Mouse (Mus musculus) cerebellum, adult 18-20 months (tissue): Measurements from ENCODE around the gene Klhl7.
A peak's percentile ranks its signal among the peaks of the same experiment; 100 is the strongest.
"Not testable (repeated sequence)": the region's sequence is repeated elsewhere in the genome, so short reads cannot be mapped to it uniquely, and the experiment has no call there.

Experiments used
- DNase-seq, 2 experiments: peaks; one replicate each; pipeline ENCODE4 v3.0.0; 2021

The Klhl7 gene

DNA sequence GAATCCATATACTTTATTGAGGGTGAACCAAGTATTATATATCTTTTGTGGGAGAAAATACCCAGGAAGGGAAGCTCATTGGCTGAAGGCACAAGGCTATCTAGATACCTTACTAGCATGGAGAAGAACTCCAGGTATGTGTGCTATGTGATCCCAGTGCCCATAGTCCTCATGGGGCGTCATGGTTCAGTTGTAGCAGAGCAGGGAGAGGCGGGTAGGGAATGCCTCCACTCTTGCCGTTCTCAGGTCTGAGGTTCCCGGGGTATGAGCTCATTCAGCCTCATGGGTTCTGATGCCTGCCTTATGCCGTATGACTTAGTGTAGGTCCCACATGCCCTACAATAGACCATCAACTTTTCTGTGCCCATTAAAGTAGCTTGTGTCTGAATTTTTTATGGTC is 4.5 kb upstream of the Klhl7 start:
- no peak for DNase-seq

DNA sequence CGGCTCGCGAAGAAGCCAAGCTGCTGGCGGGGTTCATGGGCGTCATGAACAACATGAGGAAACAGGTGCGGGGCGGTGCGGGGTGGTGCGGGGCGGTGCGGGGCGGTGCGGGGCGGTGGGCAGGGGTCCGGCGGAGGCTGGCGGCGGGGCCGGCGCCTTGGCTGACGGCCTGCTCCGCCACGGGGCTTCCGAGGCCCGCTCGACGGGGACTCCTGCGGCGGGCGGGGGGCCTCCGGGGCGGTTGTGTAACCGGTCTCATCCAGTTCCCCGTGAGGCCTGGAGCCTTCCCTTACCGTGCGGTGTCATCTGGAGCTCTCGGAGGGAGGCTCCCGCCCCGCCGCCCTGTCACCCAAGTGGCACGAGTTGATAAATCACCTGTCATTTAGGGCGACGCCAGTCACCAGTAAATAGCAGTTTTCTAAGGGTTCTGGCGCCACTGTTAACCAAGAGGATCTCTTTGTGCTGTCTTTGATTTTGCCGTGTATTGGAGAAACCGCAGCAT is 456 bp downstream of the Klhl7 start:
- DNase-seq: peak; percentile 69 to 79

DNA sequence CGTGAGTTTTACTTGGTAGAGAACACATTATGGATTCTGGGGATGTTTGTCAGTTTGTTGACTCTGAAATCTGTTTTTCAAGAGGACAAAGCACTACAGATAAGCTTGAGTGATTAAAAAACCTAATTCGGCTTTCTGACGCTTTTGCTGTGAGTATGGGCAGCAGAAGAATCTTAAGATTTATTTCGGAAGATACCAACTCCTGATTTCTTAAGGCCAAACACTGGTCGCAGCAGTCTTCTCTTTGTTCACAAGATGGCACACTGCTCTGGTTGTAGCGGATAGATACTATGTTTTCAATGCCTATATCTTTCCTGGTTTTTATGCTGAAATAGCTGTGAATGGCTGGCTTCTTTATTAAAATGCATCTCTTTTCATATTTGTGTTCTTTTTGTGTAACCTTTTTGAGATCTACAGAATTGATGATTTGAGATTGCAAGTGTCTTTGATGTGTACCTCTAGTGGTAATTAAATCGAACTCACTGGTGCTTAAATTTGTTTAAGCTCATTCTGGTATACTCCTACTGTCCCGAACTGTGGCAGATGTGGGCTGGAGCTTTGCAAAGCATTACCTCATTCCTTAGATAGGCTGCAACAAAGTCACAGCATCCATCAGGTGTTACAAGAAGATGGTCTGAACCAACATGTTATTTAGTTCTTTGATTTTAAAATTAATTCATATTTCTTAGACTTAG is 1.2 kb downstream of the Klhl7 start:
- DNase-seq: peak; percentile 27 to 31

DNA sequence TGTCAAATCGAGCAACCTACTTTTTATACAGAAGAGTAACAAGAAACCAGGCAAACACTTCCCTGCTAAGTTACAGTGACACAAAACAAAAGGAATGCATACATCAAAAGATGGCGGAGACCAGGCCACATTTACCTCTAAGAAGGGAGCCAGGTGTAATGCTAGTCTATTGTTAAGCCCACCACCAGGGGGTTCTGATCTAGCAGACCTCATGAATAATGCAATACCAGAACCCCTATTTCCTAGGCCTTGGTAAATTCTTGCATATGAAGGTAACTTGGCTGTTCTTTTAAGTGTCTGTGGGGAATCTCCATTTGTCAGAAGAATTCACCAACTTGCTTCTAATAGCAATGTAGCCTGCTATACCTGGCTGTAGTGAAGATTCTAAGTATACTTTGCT is 2.8 kb downstream of the Klhl7 start:
- not testable (repeated sequence) for DNase-seq

DNA sequence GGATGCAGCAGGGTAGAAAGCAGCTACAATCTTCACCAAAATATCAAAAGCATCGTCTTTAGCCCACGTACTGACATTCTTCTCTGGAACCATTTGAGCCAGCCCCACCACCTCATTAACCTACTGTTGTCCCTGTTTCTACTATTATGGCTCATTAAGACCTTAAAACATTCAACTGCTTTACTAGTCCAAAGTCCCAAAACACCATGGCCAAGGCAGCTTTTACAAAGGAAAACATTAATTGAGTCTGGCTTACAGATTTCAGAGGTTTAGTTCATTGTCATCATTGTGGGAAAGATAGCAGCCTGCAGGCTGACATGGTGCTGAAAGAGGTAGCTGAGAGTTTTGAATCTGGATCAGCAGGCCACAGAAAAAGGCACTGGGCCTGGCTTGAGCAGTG is 3.4 kb downstream of the Klhl7 start:
- no peak for DNase-seq

GRCm38 (mm10) chr5:24107071-24107739 is 6.8 kb downstream of the Klhl7 start:
- DNase-seq: no peak

- no peak for DNase-seq
Observed at GRCm38 (mm10) chr5:24107740-24108098, 7.3 kb downstream of the Klhl7 start.

- no peak for DNase-seq
Observed at GRCm38 (mm10) chr5:24110068-24110467, 9.7 kb downstream of the Klhl7 start.

DNA sequence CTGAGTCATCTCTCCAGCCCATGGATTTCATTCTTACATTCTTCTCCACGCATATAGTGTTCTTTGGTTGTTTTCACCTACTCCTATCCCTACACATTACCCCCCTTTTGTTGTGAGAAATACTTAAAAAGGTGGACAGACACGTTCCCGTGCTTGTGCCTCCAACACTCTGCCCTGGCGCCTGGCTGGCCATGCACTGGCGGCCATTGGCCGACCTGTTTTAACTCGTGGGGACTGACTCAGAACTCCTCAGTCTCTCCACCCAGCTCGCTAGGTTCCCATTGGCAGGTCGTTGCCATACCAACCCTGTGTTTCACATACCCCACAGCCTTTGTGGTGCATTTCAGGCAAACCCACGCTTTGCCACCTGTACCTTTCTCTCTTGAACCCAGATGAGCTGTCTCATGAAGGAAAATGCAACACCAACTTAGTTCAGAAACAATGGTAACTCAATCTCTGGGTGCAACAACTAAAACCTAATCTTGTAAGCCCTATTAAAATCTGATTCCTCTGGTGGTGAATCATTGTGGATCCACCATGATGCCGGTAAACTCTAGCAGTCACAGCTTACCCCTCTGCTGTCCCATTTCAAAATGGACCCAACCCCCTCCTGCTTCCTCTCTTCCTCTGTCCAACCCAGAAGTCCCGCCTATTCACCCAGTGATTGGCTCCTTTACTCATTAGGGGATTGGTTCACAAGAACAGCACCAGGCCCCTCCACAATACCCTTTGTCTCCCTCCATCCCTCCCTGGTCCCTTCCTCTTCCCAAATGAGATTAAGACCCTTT is 11.9 kb downstream of the Klhl7 start:
- DNase-seq: no peak

DNA sequence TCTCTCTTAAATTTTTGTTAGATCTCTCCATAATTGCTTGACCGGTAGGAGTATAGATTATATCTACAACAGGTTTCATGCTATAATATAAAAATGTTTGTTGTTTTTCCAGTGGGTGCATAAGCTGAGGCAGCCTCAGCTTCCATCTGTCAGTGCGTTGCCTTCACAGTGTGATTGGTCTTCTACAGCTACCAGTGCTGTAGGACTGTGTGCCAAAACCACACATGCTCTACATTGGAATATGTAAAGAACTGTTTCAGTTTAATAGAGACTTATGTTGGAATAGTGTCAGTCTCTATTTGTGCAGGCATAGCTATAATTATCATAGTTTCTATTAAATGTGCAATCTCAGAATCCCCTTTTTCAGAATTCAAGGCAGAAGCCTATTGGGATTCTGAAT is 21.8 kb downstream of the Klhl7 start:
- no peak for DNase-seq

DNA sequence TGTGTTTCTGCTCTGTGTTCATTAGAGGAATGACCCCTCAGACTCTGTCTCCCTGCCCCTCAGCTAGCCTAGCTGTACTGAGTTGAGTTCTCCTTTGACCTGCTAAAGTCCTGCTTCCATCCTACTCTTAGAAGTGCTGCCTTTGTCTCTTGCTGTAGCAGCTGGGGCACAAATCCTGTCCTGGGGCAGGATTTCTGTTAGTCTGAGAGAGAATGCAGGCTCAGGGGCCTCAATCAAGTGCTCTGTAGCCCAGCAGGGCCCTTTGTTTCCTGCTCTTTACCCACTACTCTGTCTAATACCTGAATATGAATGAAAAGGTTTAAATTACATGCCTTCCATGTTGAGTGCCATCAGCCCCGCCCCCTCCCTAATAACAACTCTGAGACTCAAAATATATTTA is 23.8 kb downstream of the Klhl7 start:
- DNase-seq: no peak

DNA sequence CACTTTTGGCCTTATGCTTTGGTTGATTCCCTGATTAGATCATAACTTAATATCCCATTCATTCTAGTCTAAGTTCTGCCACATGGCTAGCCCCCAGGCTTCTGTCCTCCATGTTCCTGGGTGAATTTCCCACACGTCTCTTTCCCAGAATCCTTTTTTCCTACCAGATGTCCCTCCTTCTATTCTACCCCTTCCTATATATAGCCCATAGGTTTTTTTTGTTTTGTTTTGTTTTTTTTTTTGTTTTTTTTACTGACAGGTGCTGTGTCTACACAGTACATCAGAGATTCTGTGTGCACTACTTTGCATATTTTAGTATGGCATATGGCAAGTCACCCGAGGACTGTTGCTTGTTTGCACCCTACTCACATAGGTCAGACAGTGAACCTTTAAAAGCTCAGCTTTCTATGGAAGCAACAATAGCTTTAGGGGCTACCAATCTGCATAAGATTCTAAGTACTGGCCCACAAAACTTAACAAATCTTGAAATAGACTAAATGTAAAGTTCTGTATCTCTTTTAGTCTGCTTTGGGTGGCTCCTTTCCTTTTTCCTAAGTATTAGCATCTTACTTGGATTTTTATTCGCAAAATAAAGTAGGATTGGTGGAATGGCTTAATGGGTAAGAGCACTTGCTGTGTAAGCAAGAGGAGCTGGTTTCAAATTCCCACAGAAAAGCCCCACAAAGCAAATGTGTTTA is 24.3 kb downstream of the Klhl7 start:
- no peak for DNase-seq

GRCm38 (mm10) chr5:24125910-24126636 is 25.7 kb downstream of the Klhl7 start:
- DNase-seq: no peak

DNA sequence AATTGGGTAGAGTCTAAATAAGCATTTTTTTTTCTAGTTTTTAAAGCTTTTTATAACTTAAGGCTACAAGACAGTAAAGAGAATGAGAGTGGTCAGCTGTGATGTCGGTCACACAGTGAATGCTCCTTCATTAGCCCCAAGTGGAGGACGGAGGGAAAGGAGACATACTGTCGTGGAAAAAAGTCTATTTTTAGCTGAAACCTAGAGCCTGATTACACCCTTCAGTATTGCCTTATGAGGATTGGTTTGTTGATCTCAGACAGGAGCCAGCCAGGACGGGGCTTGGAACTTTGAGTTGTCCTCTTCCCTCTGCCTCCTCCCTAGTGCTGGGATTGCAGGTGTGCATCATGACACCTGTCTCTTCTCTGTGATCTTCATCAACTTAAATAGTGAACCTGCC is 26.6 kb downstream of the Klhl7 start:
- no peak for DNase-seq

GRCm38 (mm10) chr5:24146964-24147363 is 46.6 kb downstream of the Klhl7 start:
- no peak for DNase-seq

GRCm38 (mm10) chr5:24152199-24152598 is 51.8 kb downstream of the Klhl7 start:
- DNase-seq: no peak

- DNase-seq: no peak
Observed at GRCm38 (mm10) chr5:24156774-24157173, 56.4 kb downstream of the Klhl7 start.

DNA sequence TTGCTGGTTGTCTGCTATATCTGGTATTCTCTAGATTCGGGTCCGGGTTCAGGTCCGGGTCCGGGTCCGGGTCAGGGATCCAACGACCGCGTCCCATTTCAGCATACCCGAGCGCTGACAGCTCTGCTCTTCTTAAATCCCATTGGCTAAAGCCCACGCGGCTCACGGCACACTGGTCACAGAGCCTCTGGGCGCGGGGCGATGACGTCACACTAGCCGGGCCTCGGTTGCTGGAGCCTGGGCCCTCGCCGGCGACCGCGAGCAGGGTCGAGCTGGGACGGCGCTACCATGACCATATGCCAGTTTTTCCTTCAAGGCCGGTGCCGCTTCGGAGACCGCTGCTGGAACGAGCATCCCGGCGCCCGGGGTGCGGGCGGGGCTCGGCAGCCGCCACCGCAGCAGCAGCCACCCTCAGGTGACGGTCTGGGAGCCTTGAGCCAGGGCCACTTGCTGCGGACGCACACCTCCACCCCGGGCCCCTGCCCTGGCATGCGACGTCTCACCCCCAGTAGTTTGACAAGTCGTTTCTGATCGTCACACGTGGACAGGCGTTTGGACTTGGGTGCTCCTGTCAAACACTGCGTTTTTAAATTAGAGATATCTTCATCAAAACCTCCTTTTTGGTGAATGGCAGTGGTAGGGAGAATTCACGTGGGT is 64.5 kb downstream of the Klhl7 start, which contains the start of gene Nupl2:
Nupl2 (plus strand) TSS at position 175 of the 657 bp plus-strand sequence.
- DNase-seq: peak; percentile 97

DNA sequence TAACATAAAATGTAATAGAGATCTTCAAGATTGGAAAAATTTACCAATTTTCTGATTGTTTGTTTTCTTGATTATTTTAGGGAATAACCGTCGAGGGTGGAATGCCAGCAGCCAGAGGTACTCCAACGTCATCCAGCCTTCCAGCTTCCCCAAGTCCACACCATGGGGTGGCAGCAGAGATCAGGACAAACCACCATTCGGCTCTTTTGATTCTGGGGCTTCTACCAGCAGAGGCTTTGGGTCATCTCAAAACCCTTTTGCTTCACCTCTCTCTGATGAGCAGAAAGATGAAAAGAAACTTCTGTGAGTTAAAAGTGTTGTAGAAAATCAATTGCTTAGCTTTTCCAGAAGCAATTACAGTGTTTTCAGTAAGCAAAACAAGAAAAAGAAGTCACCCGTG is 66.9 kb downstream of the Klhl7 start:
- peak in 1 of 2 experiments; percentile 9 for DNase-seq

- no peak for DNase-seq
Observed at GRCm38 (mm10) chr5:24169881-24170280, 69.5 kb downstream of the Klhl7 start.

DNA sequence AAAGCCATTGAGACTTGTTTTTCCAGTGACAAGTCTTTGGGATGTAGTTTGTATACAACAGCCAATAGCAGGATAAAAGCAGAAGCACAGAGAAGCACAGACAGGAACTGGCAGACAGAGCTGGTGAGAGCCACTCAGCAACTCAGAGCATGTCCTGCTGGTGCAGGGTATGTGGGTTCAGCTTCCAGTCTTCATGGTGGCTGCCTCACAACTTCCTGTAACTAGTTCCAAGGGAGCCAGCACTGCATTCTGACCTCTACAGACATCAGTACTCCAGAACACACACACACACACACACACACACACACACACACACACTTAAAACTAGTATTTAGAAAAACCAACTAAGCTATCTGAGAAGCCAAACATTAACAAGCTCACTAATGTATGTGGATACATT is 71.7 kb downstream of the Klhl7 start:
- no peak for DNase-seq
